22 mouse cellular contexts compared by ENCODE assay signal in genomic region chr1:62880882-62881291, GRCm38 (mm10).
DNase-seq lines count a peak whose midpoint lies in the region; ATAC-seq lines count a peak whose summit lies in the region.
"Had no signal": no experiment of that assay in that cellular context is flagged by ENCODE, and none has a peak within 500 bp of the region (broad histone marks: within the 10 kb centered on the region; RNA-seq: fewer than 3 reads in every experiment).

No protein-coding gene starts in this region.

- H3K27me3 ChIP-seq in forebrain, embryonic 11.5 days (ENCODE audit: control insufficient read depth, insufficient read depth, low read length): peaks cover 9% of the 10 kb centered on the region; the same call in 1 of the 2 replicates
- H3K27me3 ChIP-seq in forebrain, embryonic 15.5 days: no peaks in the 10 kb centered on the region
- no peaks in the 10 kb centered on the region for H3K27me3 ChIP-seq in embryonic facial prominence, embryonic 15.5 days
- H3K27me3 ChIP-seq in limb, embryonic 10.5 days (ENCODE audit: low read depth, poor library complexity, severe bottlenecking): no peaks in the 10 kb centered on the region
- H3K27me3 ChIP-seq in liver, embryonic 12.5 days (replicated peaks): no peaks in the 10 kb centered on the region
- H3K27me3 ChIP-seq: heart, embryonic 13.5 days; intestine, embryonic 15.5 days; liver, embryonic 13.5 days had no signal

- WGBS in forebrain, embryonic 11.5 days: 10% methylated on average over 4 of the region's 4 CpGs
- WGBS in forebrain, embryonic 15.5 days: 7% methylated on average over 4 of the region's 4 CpGs
- 34% methylated on average over 4 of the region's 4 CpGs for WGBS in embryonic facial prominence, embryonic 15.5 days
- 80% methylated on average over 4 of the region's 4 CpGs for WGBS in limb, embryonic 10.5 days
- 61% methylated on average over 4 of the region's 4 CpGs for WGBS in liver, embryonic 12.5 days (ENCODE audit: insufficient replicate concordance)

- ATAC-seq in forebrain, embryonic 11.5 days (replicated peaks; ENCODE audit: low FRiP score): peak; percentile 69
- no peak; the same call in 1 of the 2 replicates for ATAC-seq in forebrain, embryonic 15.5 days (replicated peaks)
- ATAC-seq in embryonic facial prominence, embryonic 15.5 days (ENCODE audit: insufficient number of reproducible peaks, low FRiP score, low TSS enrichment, low read depth): 0 out of 2 replicates have a peak, but pooled peaks have one; percentile 43
- no peak for ATAC-seq in liver, embryonic 12.5 days
- ATAC-seq: intestine, embryonic 15.5 days had no signal

- H3K36me3 ChIP-seq in forebrain, embryonic 11.5 days (ENCODE audit: control insufficient read depth, insufficient read depth, low read length): no peaks in the 10 kb centered on the region
- no peaks in the 10 kb centered on the region for H3K36me3 ChIP-seq in forebrain, embryonic 15.5 days
- no peaks in the 10 kb centered on the region for H3K36me3 ChIP-seq in embryonic facial prominence, embryonic 15.5 days
- H3K36me3 ChIP-seq in limb, embryonic 10.5 days: no peaks in the 10 kb centered on the region
- H3K36me3 ChIP-seq in liver, embryonic 12.5 days: no peaks in the 10 kb centered on the region
- H3K36me3 ChIP-seq: G1E; heart, embryonic 13.5 days; intestine, embryonic 15.5 days; liver, embryonic 13.5 days had no signal

- no peaks in the 10 kb centered on the region for H3K9me3 ChIP-seq in forebrain, embryonic 11.5 days (ENCODE audit: control insufficient read depth, low read length)
- no peaks in the 10 kb centered on the region for H3K9me3 ChIP-seq in forebrain, embryonic 15.5 days
- H3K9me3 ChIP-seq in embryonic facial prominence, embryonic 15.5 days (replicated peaks): no peaks in the 10 kb centered on the region
- no peaks in the 10 kb centered on the region for H3K9me3 ChIP-seq in limb, embryonic 10.5 days (replicated peaks)
- no peaks in the 10 kb centered on the region for H3K9me3 ChIP-seq in liver, embryonic 12.5 days (replicated peaks)
- H3K9me3 ChIP-seq: G1E; heart, embryonic 13.5 days; intestine, embryonic 15.5 days; liver, embryonic 13.5 days had no signal

- H3K4me1 ChIP-seq in forebrain, embryonic 11.5 days (replicated peaks; ENCODE audit: control insufficient read depth, insufficient read depth, low read length): no peaks in the 10 kb centered on the region
- H3K4me1 ChIP-seq in forebrain, embryonic 15.5 days: peaks cover 5% of the 10 kb centered on the region; the same call in 1 of the 2 replicates
- H3K4me1 ChIP-seq in embryonic facial prominence, embryonic 15.5 days: 0 out of 2 replicates have a peak, but pooled peaks cover 5% of the 10 kb centered on the region
- peaks cover 13% of the 10 kb centered on the region for H3K4me1 ChIP-seq in limb, embryonic 10.5 days
- H3K4me1 ChIP-seq in liver, embryonic 12.5 days: no peaks in the 10 kb centered on the region
- H3K4me1 ChIP-seq: liver, embryonic 13.5 days had no signal

- no peak overlapping the region for H3K4me3 ChIP-seq in forebrain, embryonic 11.5 days (ENCODE audit: low read depth, low read length)
- no peak overlapping the region for H3K4me3 ChIP-seq in forebrain, embryonic 15.5 days
- H3K4me3 ChIP-seq in embryonic facial prominence, embryonic 15.5 days (replicated peaks): no peak overlapping the region
- H3K4me3 ChIP-seq in limb, embryonic 10.5 days: no peak overlapping the region
- no peak overlapping the region for H3K4me3 ChIP-seq in liver, embryonic 12.5 days
- H3K4me3 ChIP-seq: heart, embryonic 13.5 days; intestine, embryonic 15.5 days; liver, embryonic 13.5 days had no signal

- H3K9ac ChIP-seq in forebrain, embryonic 11.5 days (ENCODE audit: low read length): no peak overlapping the region
- H3K9ac ChIP-seq in forebrain, embryonic 15.5 days (replicated peaks): no peak overlapping the region
- no peak overlapping the region for H3K9ac ChIP-seq in embryonic facial prominence, embryonic 15.5 days
- no peak overlapping the region for H3K9ac ChIP-seq in liver, embryonic 12.5 days
- H3K9ac ChIP-seq: heart, embryonic 13.5 days; intestine, embryonic 15.5 days; liver, embryonic 13.5 days; lung, embryonic 14.5 days had no signal

- no peak overlapping the region for H3K27ac ChIP-seq in forebrain, embryonic 11.5 days (ENCODE audit: low read depth, low read length)
- no peak overlapping the region for H3K27ac ChIP-seq in forebrain, embryonic 15.5 days (replicated peaks)
- 0 out of 2 replicates have a peak overlapping the region, but pooled peaks have one; percentile 22 for H3K27ac ChIP-seq in embryonic facial prominence, embryonic 15.5 days (replicated peaks)
- no peak overlapping the region for H3K27ac ChIP-seq in limb, embryonic 10.5 days
- no peak overlapping the region for H3K27ac ChIP-seq in liver, embryonic 12.5 days
- H3K27ac ChIP-seq: heart, embryonic 13.5 days; intestine, embryonic 15.5 days; liver, embryonic 13.5 days had no signal

- DNase-seq in forebrain, embryonic 11.5 days (ENCODE audit: low spot score): no peak
- peak; percentile 43 for DNase-seq in Muller cell, postnatal 12 days (ENCODE audit: inconsistent ontology term)
- peak; percentile 18 for DNase-seq in limb, embryonic 10.5 days (ENCODE audit: low spot score)
- no peak for DNase-seq in right cerebral cortex, postnatal 10 days (ENCODE audit: low spot score in 2 of 2)
- DNase-seq in ovary, postnatal 10 days (ENCODE audit: low spot score): no peak
- DNase-seq: adrenal gland, postnatal 36 days; cerebellum, adult 18-20 months; cerebellum, postnatal 25 days; embryo, embryonic 11 days; heart, postnatal 36 days; kidney, postnatal 36 days; left cerebral cortex, postnatal 4 days; liver, embryonic 13.5 days; lung, embryonic 14.5 days; lung, postnatal 36 days; thymus, postnatal 14 days had no signal

- H3K4me2 ChIP-seq in forebrain, embryonic 11.5 days (ENCODE audit: low read depth, low read length, severe bottlenecking): no peak overlapping the region
- H3K4me2 ChIP-seq in forebrain, embryonic 15.5 days (replicated peaks): no peak overlapping the region
- H3K4me2 ChIP-seq in embryonic facial prominence, embryonic 15.5 days (replicated peaks): no peak overlapping the region
- no peak overlapping the region for H3K4me2 ChIP-seq in liver, embryonic 12.5 days
- H3K4me2 ChIP-seq: heart, embryonic 13.5 days; intestine, embryonic 15.5 days; liver, embryonic 13.5 days; lung, embryonic 14.5 days had no signal

Comparison
In these comparisons a context has a peak if more than half of its experiments do, and no peak if none do; other contexts are left out.
1. ATAC-seq: peak in forebrain, embryonic 11.5 days (single experiment) and embryonic facial prominence, embryonic 15.5 days (single experiment); none in forebrain, embryonic 15.5 days (single experiment) and liver, embryonic 12.5 days (single experiment).
2. DNase-seq: peak in Muller cell, postnatal 12 days (single experiment) and limb, embryonic 10.5 days (single experiment); none in forebrain, embryonic 11.5 days (single experiment), right cerebral cortex, postnatal 10 days (0 of 2) and ovary, postnatal 10 days (single experiment).